Mouse (Mus musculus) small intestine, adult 2 months (tissue): ENCODE data around the gene Rnf141.

Source experiments
- CTCF ChIP-seq: fragments of 200-500 bp; IDR thresholded peaks from 2 replicates; pipeline ENCODE4 v1.5.1; 2012; ENCODE audit warnings: low read depth, mild to moderate bottlenecking, control low read depth, inconsistent platforms, low read length, moderate library complexity, mixed read lengths; ENCODE audit not compliant: insufficient replicate concordance, insufficient read length; ENCODE audit errors: extremely low read depth
- POLR2A ChIP-seq: fragments of 200-500 bp; IDR thresholded peaks from 2 replicates; pipeline ENCODE4 v1.6.1; 2012; ENCODE audit warnings: low read depth, mild to moderate bottlenecking, control low read depth, inconsistent platforms, low read length, moderate library complexity

- no peak for TF ChIP-seq POLR2A
- no peak for TF ChIP-seq CTCF
These were observed 32.7 kb downstream of the Rnf141 start for GRCm38 (mm10) chr7:110811529-110811928.
